Mouse (Mus musculus): ENCODE results near the gene Map6d1. TPM values are rescaled to one million over a fixed set of nuclear protein-coding genes. Genes with fewer than 3 reads are reported as not detected.

The Map6d1 gene
- polyA plus RNA-seq, 1 experiment from 2014 or later, result 2.4 TPM

GRCm38 (mm10) chr16:20238646-20239045, 2.5 kb downstream of the Map6d1 start:
- 0 out of 2 replicates have a peak, but pooled peaks cover 10% of the 10 kb centered on the region for H3K36me3 ChIP-seq (ENCODE audit: control insufficient read depth, insufficient read depth, low read length)
- ATAC-seq (no peak), DNase-seq (ENCODE audit: low spot score) (no peak)
- H3K4me3 ChIP-seq (ENCODE audit: low read depth, low read length), result no peak overlapping the region
- H3K9me3 ChIP-seq (replicated peaks; ENCODE audit: control insufficient read depth, low read length), result no peaks in the 10 kb centered on the region
- WGBS, result 90% methylated on average over 4 of the region's 4 CpGs
- H3K27me3 ChIP-seq (replicated peaks; ENCODE audit: control insufficient read depth, insufficient read depth, low read length), result no peaks in the 10 kb centered on the region
- no peak overlapping the region for H3K4me2 ChIP-seq (ENCODE audit: low read length)
- H3K4me1 ChIP-seq (ENCODE audit: control insufficient read depth, insufficient read depth, low read length), result no peaks in the 10 kb centered on the region
- H3K27ac ChIP-seq (ENCODE audit: low read depth, low read length), result no peak overlapping the region
- no peak overlapping the region for H3K9ac ChIP-seq (ENCODE audit: low read length)

GRCm38 (mm10) chr16:20237426-20237825, 3.7 kb downstream of the Map6d1 start:
- Histone ChIP-seq H3K36me3 (ENCODE audit: control insufficient read depth, insufficient read depth, low read length) (0 out of 2 replicates have a peak, but pooled peaks cover 18% of the 10 kb centered on the region), H3K9ac (ENCODE audit: low read length) (no peak overlapping the region), H3K27me3 (replicated peaks; ENCODE audit: control insufficient read depth, insufficient read depth, low read length) (no peaks in the 10 kb centered on the region), H3K9me3 (replicated peaks; ENCODE audit: control insufficient read depth, low read length) (no peaks in the 10 kb centered on the region), H3K4me2 (ENCODE audit: low read length) (no peak overlapping the region), H3K27ac (ENCODE audit: low read depth, low read length) (0 out of 2 replicates have a peak overlapping the region, but pooled peaks have one; percentile 36), H3K4me1 (ENCODE audit: control insufficient read depth, insufficient read depth, low read length) (no peaks in the 10 kb centered on the region), H3K4me3 (ENCODE audit: low read depth, low read length) (no peak overlapping the region)
- DNase-seq (ENCODE audit: low spot score) (peak; percentile 19), ATAC-seq (peak; percentile 18; the same call in 1 of the 2 replicates)
- 57% methylated on average over 4 of the region's 4 CpGs for WGBS

GRCm38 (mm10) chr16:20234406-20234805, 6.8 kb downstream of the Map6d1 start:
- Histone ChIP-seq H3K9ac (ENCODE audit: low read length) (no peak overlapping the region), H3K4me3 (ENCODE audit: low read depth, low read length) (no peak overlapping the region), H3K36me3 (ENCODE audit: control insufficient read depth, insufficient read depth, low read length) (peaks cover 42% of the 10 kb centered on the region), H3K4me2 (ENCODE audit: low read length) (no peak overlapping the region), H3K27ac (ENCODE audit: low read depth, low read length) (no peak overlapping the region), H3K9me3 (replicated peaks; ENCODE audit: control insufficient read depth, low read length) (no peaks in the 10 kb centered on the region), H3K27me3 (replicated peaks; ENCODE audit: control insufficient read depth, insufficient read depth, low read length) (no peaks in the 10 kb centered on the region), H3K4me1 (ENCODE audit: control insufficient read depth, insufficient read depth, low read length) (no peaks in the 10 kb centered on the region)
- WGBS, result 70% methylated on average over 4 of the region's 4 CpGs
- DNase-seq (ENCODE audit: low spot score) (no peak), ATAC-seq (no peak)

- H3K4me2 ChIP-seq (ENCODE audit: low read length), result no peak overlapping the region
- ATAC-seq (no peak), DNase-seq (ENCODE audit: low spot score) (no peak)
- H3K27me3 ChIP-seq (replicated peaks; ENCODE audit: control insufficient read depth, insufficient read depth, low read length), result no peaks in the 10 kb centered on the region
- H3K9ac ChIP-seq (ENCODE audit: low read length), result no peak overlapping the region
- H3K4me1 ChIP-seq (ENCODE audit: control insufficient read depth, insufficient read depth, low read length), result no peaks in the 10 kb centered on the region
- no peak overlapping the region for H3K27ac ChIP-seq (ENCODE audit: low read depth, low read length)
- H3K4me3 ChIP-seq (ENCODE audit: low read depth, low read length), result no peak overlapping the region
- no peaks in the 10 kb centered on the region for H3K9me3 ChIP-seq (replicated peaks; ENCODE audit: control insufficient read depth, low read length)
- H3K36me3 ChIP-seq (ENCODE audit: control insufficient read depth, insufficient read depth, low read length), result peaks cover 64% of the 10 kb centered on the region
- WGBS, result 89% methylated on average over 5 of the region's 5 CpGs
Measured at GRCm38 (mm10) chr16:20228167-20228566, 13.0 kb downstream of the Map6d1 start.

GRCm38 (mm10) chr16:20227504-20227903, 13.7 kb downstream of the Map6d1 start:
- H3K9me3 ChIP-seq (replicated peaks; ENCODE audit: control insufficient read depth, low read length), result no peaks in the 10 kb centered on the region
- no peak overlapping the region for H3K9ac ChIP-seq (ENCODE audit: low read length)
- ATAC-seq (no peak), DNase-seq (ENCODE audit: low spot score) (no peak)
- H3K4me3 ChIP-seq (ENCODE audit: low read depth, low read length), result no peak overlapping the region
- H3K27ac ChIP-seq (ENCODE audit: low read depth, low read length), result no peak overlapping the region
- H3K4me1 ChIP-seq (ENCODE audit: control insufficient read depth, insufficient read depth, low read length), result no peaks in the 10 kb centered on the region
- 84% methylated on average over 6 of the region's 6 CpGs for WGBS
- peaks cover 67% of the 10 kb centered on the region for H3K36me3 ChIP-seq (ENCODE audit: control insufficient read depth, insufficient read depth, low read length)
- no peak overlapping the region for H3K4me2 ChIP-seq (ENCODE audit: low read length)
- no peaks in the 10 kb centered on the region for H3K27me3 ChIP-seq (replicated peaks; ENCODE audit: control insufficient read depth, insufficient read depth, low read length)

- no peak overlapping the region for H3K9ac ChIP-seq (ENCODE audit: low read length)
- H3K9me3 ChIP-seq (replicated peaks; ENCODE audit: control insufficient read depth, low read length), result no peaks in the 10 kb centered on the region
- 96% methylated on average over 4 of the region's 4 CpGs for WGBS
- H3K4me1 ChIP-seq (ENCODE audit: control insufficient read depth, insufficient read depth, low read length), result no peaks in the 10 kb centered on the region
- H3K27me3 ChIP-seq (replicated peaks; ENCODE audit: control insufficient read depth, insufficient read depth, low read length), result no peaks in the 10 kb centered on the region
- H3K27ac ChIP-seq (ENCODE audit: low read depth, low read length), result no peak overlapping the region
- peaks cover 73% of the 10 kb centered on the region for H3K36me3 ChIP-seq (ENCODE audit: control insufficient read depth, insufficient read depth, low read length)
- H3K4me3 ChIP-seq (ENCODE audit: low read depth, low read length), result no peak overlapping the region
- H3K4me2 ChIP-seq (ENCODE audit: low read length), result no peak overlapping the region
- ATAC-seq (no peak), DNase-seq (ENCODE audit: low spot score) (no peak)
Measured at GRCm38 (mm10) chr16:20226676-20227075, 14.5 kb downstream of the Map6d1 start.

- H3K4me1 ChIP-seq (ENCODE audit: control insufficient read depth, insufficient read depth, low read length), result no peaks in the 10 kb centered on the region
- H3K36me3 ChIP-seq (ENCODE audit: control insufficient read depth, insufficient read depth, low read length), result peaks cover 73% of the 10 kb centered on the region
- no peak for ATAC-seq
- no peaks in the 10 kb centered on the region for H3K27me3 ChIP-seq (replicated peaks; ENCODE audit: control insufficient read depth, insufficient read depth, low read length)
- no peak overlapping the region for H3K9ac ChIP-seq (ENCODE audit: low read length)
- no peaks in the 10 kb centered on the region for H3K9me3 ChIP-seq (replicated peaks; ENCODE audit: control insufficient read depth, low read length)
- DNase-seq (ENCODE audit: low spot score), result no peak
- H3K4me3 ChIP-seq (ENCODE audit: low read depth, low read length), result no peak overlapping the region
- over 99% methylated on average over 6 of the region's 6 CpGs for WGBS
- no peak overlapping the region for H3K27ac ChIP-seq (ENCODE audit: low read depth, low read length)
- H3K4me2 ChIP-seq (ENCODE audit: low read length), result no peak overlapping the region
Measured at GRCm38 (mm10) chr16:20222726-20223125, 18.4 kb downstream of the Map6d1 start.

GRCm38 (mm10) chr16:20213591-20214226, 27.4 kb downstream of the Map6d1 start:
- Histone ChIP-seq H3K4me1 (ENCODE audit: control insufficient read depth, insufficient read depth, low read length) (no peaks in the 10 kb centered on the region), H3K36me3 (ENCODE audit: control insufficient read depth, insufficient read depth, low read length) (peaks cover 90% of the 10 kb centered on the region), H3K27ac (ENCODE audit: low read depth, low read length) (no peak overlapping the region), H3K4me2 (ENCODE audit: low read length) (no peak overlapping the region), H3K9ac (ENCODE audit: low read length) (no peak overlapping the region), H3K9me3 (replicated peaks; ENCODE audit: control insufficient read depth, low read length) (no peaks in the 10 kb centered on the region), H3K4me3 (ENCODE audit: low read depth, low read length) (no peak overlapping the region), H3K27me3 (replicated peaks; ENCODE audit: control insufficient read depth, insufficient read depth, low read length) (no peaks in the 10 kb centered on the region)
- DNase-seq (ENCODE audit: low spot score), result peak; percentile 74
- peak; percentile 34; the same call in 1 of the 2 replicates for ATAC-seq
- WGBS, result 90% methylated on average over 3 of the region's 3 CpGs

GRCm38 (mm10) chr16:20199501-20200201, 41.5 kb downstream of the Map6d1 start:
- Histone ChIP-seq H3K9me3 (replicated peaks; ENCODE audit: control insufficient read depth, low read length) (no peaks in the 10 kb centered on the region), H3K27ac (ENCODE audit: low read depth, low read length) (no peak overlapping the region), H3K36me3 (ENCODE audit: control insufficient read depth, insufficient read depth, low read length) (peaks cover 81% of the 10 kb centered on the region), H3K9ac (ENCODE audit: low read length) (no peak overlapping the region), H3K27me3 (replicated peaks; ENCODE audit: control insufficient read depth, insufficient read depth, low read length) (no peaks in the 10 kb centered on the region), H3K4me3 (ENCODE audit: low read depth, low read length) (no peak overlapping the region), H3K4me1 (ENCODE audit: control insufficient read depth, insufficient read depth, low read length) (no peaks in the 10 kb centered on the region), H3K4me2 (ENCODE audit: low read length) (no peak overlapping the region)
- ATAC-seq (no peak), DNase-seq (ENCODE audit: low spot score) (peak; percentile 4)
- WGBS, result 90% methylated on average over 5 of the region's 5 CpGs

Measured in forebrain, embryonic 14.5 days (tissue).